Mouse (Mus musculus) c-Kit-positive CD71-positive TER-119-negative erythroid progenitor cells, embryonic 14.5 days (primary cell): ENCODE results near the gene Bzw1.

ENCODE experiments used
- DNase-seq: peaks from one replicate; pipeline ENCODE4 v3.0.0-alpha.2; 2013; ENCODE audit warnings: low read depth

Gene Bzw1

GRCm38 (mm10) chr1:58396179-58396578 lies 3.5 kb downstream of the Bzw1 start:
- no peak for DNase-seq

- DNase-seq, result no peak
Observed at GRCm38 (mm10) chr1:58397731-58398130, 5.0 kb downstream of the Bzw1 start.

- no peak for DNase-seq
Observed at GRCm38 (mm10) chr1:58401396-58401795, 8.7 kb downstream of the Bzw1 start.

- no peak for DNase-seq
Observed at GRCm38 (mm10) chr1:58403745-58404144, 11.0 kb downstream of the Bzw1 start.

- DNase-seq, result no peak
Observed at GRCm38 (mm10) chr1:58407321-58407720, 14.6 kb downstream of the Bzw1 start.

GRCm38 (mm10) chr1:58408141-58408540 lies 15.4 kb downstream of the Bzw1 start:
- DNase-seq, result no peak

- DNase-seq, result no peak
Observed at GRCm38 (mm10) chr1:58409553-58410197, 17.0 kb downstream of the Bzw1 start.

GRCm38 (mm10) chr1:58410198-58410588 lies 17.5 kb downstream of the Bzw1 start:
- DNase-seq, result no peak

GRCm38 (mm10) chr1:58410776-58411175 lies 18.1 kb downstream of the Bzw1 start:
- DNase-seq, result no peak

GRCm38 (mm10) chr1:58415442-58415841 lies 22.7 kb downstream of the Bzw1 start:
- no peak for DNase-seq

- DNase-seq, result no peak
Observed at GRCm38 (mm10) chr1:58416048-58416447, 23.4 kb downstream of the Bzw1 start.

GRCm38 (mm10) chr1:58420032-58420431 lies 27.3 kb downstream of the Bzw1 start:
- no peak for DNase-seq

- no peak for DNase-seq
Observed at GRCm38 (mm10) chr1:58420961-58421360, 28.3 kb downstream of the Bzw1 start.

- DNase-seq, result peak; percentile 65
Observed at GRCm38 (mm10) chr1:58422879-58423278, 30.2 kb downstream of the Bzw1 start.

GRCm38 (mm10) chr1:58423371-58424248 lies 30.9 kb downstream of the Bzw1 start, which contains the start of gene Clk1:
TSS of gene Clk1 (minus strand) at chr1:58424066.
- peak; percentile 83 for DNase-seq

GRCm38 (mm10) chr1:58424551-58424950 lies 31.9 kb downstream of the Bzw1 start:
- DNase-seq, result no peak

GRCm38 (mm10) chr1:58444691-58445090 lies 52.0 kb downstream of the Bzw1 start:
- DNase-seq, result no peak

- peak; percentile 80 for DNase-seq
Observed at GRCm38 (mm10) chr1:58445143-58445722, 52.5 kb downstream of the Bzw1 start, which contains the start of the genes Nif3l1 and Ppil3. TSS of gene Nif3l1 (plus strand) at chr1:58445151. TSS of gene Ppil3 (minus strand) at chr1:58445486.

GRCm38 (mm10) chr1:58445861-58446260 lies 53.2 kb downstream of the Bzw1 start:
- DNase-seq, result no peak

GRCm38 (mm10) chr1:58447766-58448165 lies 55.1 kb downstream of the Bzw1 start:
- DNase-seq, result no peak

GRCm38 (mm10) chr1:58448396-58448795 lies 55.7 kb downstream of the Bzw1 start:
- DNase-seq, result no peak

- DNase-seq, result no peak
Observed at GRCm38 (mm10) chr1:58454316-58454715, 61.6 kb downstream of the Bzw1 start.
